Mouse (Mus musculus) heart, adult 2 months (tissue): ENCODE results near the gene Fam117a.

Experiments used
- CTCF ChIP-seq: fragments of 200-600 bp; IDR thresholded peaks from 2 replicates; pipeline ENCODE4 v1.8.1; 2022; ENCODE audit warnings: antibody characterized with exemption, mild to moderate bottlenecking, moderate library complexity
- POLR2A ChIP-seq: fragments of 200-500 bp; IDR thresholded peaks from 2 replicates; pipeline ENCODE4 v1.6.1; 2011; ENCODE audit warnings: mild to moderate bottlenecking, low read depth, low read length, control low read depth; ENCODE audit not compliant: insufficient read depth

DNA sequence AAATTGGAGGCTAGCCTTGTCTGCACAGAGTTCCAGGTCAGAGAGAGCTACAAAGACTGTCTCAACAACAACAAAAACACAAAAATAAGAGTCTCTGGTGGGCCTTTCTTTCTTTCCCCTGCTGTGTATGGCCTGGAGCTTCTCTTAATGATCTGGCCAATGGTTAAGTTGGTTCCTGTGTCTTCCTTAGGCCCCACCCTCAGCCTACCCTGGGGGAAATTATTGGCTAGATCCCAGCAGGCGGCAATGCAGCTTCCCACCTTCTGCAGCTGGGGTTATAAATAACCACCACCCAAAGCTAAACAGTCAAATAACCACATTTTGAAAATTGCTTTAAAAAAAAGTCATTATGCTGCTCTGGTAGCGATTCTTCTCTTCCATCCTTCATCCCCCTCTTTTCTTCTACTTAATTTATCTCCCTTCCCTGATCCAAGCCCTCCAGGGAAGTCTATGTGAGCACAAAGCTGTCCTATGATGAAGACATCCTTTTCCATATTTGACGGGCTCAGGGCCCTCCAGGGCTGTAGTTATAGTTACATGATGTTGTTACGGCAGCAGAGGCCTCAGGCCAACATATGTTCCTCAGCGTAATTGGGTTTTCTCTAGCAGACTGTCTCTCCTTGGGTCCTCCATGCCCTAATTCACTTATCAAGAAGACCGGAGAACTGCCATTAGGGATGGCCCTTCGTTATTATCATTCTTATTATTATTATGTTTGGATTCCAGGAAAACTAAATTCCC is 21.4 kb upstream of the Fam117a start:
- TF ChIP-seq CTCF, result no peak
- no peak for TF ChIP-seq POLR2A
